Mouse (Mus musculus) cerebellum, adult 11-12 months (tissue): Measurements from ENCODE around the gene Strip1.
A peak's percentile ranks its signal among the peaks of the same experiment; 100 is the strongest.

Source experiments
- DNase-seq: peaks from one replicate; pipeline ENCODE4 v3.0.0; 2022

Gene Strip1

DNA sequence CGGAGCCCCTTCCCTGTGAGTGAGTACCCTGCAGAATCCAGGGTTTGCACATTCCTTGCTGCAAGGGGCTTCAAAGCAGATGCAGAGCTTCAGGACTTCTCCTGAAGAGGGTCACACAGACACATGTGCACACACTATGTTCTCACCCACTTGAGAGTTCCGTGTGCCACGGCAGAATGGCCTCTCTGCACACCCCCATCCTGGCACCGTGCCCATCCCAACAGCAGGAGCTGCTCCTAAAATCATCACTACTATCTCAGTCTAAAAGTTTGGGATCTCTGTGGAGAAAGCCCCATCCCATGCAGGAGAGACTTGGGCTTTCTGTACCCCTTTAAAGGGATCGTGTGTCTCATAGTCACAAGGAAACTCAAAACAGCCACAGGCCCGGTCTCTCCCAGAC, 45.0 kb downstream of the Strip1 start:
- DNase-seq: no peak

DNA sequence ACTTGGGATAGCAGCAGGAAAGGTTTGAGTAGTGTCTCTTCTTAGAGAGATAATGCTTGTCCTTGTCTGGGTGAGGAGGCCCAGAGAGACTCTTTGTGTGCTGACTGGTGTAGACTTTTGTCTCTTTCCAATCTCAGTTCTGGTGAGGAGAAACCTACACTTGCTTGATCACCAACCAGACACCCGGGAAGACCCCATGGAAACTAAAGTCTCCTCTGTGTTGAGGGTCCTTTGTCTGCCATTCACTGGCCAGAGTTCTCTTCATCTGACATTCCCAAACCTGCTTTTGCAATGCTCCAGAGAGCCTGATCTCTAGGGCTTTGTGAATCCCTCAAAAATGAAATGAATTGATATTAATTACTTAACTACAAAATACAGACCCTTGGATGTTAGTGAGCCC, 47.6 kb downstream of the Strip1 start:
- DNase-seq: no peak

- no peak for DNase-seq
Measured at GRCm38 (mm10) chr3:107582875-107583767, 48.4 kb downstream of the Strip1 start.

DNA sequence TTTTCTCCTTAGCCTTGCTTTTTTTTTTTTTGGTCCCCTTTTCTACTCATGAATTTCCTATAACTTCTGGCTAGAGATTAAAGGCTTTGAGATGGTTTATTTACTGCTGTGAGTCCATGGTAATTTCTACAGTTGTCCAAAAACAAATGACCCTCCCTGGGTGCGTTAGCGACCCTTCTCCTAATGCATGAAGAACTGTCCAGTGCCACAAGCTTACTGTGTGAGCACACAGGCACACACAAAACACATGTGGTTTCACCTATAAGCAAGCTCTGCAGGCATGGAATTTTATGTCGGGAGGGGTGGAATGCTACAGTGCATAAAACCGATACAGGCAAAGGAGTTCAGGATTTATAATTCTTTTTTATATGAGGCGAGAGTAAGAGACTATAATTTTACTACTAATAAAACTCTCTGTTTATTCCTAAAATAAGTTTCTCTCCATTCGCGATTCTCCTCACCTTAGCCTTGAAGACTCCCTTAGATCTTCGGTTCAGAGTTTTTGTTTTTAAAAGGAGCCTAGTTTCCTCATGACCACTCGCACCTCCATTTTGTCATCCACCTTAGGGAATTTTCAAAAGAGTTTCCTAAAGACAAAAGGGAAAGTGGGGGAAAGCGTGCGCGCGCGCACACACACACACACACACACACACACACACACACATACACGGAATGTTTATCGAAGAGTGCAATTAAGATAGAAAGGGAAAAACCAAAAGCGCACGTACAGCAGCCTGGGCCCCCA, 49.2 kb downstream of the Strip1 start:
- DNase-seq: no peak

DNA sequence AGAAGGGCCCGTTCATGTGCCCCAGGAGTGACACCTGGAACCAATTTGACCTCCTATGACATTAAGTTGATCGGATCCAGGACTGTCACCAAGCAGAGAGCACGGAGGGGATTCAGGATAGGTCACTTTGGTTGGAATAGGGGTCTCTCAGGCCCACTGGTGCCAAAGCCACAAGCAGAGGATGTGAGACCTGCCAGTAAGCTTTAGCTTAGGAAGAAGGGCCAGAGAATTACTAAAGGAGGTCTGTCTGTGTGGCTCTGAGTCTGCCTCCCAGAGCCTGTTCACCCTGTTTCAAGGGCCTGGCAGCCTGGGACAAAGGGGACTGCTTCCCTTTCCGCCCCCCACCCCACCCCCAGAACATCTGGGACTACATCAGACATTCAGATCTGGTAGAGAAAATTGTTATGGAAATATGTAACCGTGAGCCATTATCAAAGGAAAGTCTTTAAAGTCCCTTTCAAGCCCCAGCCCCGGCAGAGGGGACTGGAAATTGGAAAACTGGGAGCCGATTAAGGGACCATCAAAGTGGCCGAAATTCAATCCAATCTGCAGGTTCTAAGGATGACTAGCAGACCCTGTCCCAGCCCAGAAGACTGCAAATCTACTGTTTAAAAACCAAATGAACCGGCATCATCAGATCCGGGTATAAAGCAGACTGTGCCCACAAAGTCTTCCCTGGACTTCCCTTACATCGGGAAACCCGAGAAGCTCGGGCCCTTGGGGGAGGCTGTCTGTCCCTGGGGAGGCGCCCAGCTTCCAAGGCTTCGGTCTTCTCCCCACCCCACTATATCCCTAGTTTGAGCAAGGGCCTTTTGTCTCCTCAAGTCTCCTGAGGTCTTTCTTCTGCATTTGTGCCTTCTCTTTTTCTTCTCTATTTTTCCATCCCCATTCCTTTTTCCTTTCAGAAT, 50.1 kb downstream of the Strip1 start:
- DNase-seq: no peak

- peak; percentile 37 for DNase-seq
Measured at GRCm38 (mm10) chr3:107579466-107579865, 52.0 kb downstream of the Strip1 start.

DNA sequence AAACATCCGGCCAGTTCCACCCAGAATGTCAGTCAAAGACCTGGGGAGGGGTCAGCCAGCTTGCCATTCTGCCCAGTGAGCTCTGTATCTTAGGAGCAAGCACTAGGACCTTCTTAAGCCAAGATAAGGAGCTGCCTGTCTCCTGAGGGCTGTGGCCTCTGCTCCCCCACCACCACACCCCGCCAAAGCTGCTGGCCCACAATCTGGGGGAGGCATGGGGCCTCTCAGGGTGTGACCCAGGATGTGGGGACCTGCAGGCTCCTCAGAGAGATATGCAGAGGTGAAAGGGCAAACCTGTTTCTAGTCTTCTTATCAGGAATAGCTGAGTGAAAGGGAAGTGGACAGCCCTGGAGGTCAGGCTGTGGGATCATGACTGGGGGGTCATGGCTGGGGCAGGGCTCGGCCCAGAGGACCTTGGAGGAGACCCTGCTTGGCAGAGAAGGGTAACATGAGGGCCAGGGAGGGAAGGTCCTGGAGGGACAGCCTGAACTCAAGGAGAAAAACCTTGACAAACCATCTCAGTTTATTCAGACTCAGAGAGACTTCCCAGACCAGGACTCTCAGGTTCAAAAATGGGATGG, 53.6 kb downstream of the Strip1 start:
- no peak for DNase-seq

DNA sequence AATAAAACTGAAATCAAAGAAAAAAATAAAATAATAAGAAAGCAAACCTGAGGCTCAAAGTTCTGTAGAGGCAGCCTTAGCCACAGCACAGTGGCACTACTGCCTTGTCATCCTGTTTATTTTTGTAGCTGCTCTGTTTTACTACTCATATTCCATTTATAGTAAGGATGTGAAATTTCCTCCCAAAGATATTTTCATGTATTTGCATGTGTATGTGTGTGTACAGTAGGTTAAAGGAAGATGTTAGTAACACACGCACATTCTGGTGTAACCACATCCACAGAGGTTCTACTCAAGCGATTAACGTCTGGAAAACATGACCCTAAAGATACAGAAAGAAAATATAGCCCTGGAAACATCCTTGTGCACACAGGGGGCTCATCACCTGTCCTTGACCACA, 54.7 kb downstream of the Strip1 start:
- no peak for DNase-seq

DNA sequence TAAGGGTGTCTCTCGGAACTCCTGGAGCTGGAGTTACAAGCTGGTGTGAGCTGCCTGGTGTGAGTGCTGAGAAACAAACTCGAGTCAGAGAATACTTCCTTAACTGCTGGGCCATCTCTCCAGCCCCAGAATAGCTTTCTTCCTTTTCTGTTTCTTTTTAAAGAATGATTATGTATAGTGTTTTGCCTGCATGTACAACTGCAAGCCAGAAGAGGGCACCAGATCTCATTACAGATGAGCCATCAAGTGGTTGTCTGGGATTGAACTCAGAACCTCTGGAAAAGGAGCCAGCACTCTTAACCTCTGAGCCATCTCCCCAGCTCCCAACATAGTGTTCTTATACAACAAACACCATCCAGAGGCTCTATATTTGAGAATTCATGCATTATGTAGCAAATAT, 60.3 kb downstream of the Strip1 start:
- DNase-seq: no peak

DNA sequence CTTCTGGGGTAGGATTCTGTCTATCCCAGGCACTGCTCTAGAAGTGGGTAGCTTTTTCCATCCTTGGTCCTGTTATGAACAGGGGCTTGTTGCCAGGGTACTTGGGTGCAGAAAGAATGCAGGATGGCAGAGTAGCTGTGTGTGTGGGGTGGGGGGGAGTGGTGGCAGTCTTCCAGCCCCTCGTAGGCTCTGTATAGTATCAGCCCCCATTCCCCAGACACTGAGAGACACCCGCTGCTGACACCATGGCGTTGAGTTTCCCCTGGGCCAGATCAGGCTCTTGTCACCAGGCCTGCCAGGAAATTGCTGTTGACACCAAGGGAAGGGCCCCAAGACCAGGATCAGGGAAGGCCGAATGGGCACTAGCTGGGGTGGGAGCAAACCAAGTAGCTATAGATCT, 62.8 kb downstream of the Strip1 start:
- DNase-seq: no peak

DNA sequence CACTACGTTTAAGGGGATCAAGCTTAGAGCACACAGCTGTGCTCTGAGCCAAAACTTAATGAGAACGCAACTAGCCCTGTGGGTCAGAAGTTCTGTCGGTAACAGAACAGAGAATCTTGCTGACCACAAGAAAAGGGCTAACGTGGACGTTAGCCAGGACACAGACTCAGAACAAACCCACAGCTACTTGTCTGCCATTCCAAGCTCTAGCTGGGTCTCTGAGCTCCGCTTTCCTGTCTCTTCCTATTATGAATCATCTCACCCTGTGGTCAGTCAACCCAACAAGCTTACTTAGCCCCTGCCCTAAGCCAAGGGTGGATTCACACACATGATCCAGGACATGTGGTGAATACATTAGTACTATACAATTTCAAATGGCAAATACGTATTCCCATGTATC, 63.7 kb downstream of the Strip1 start:
- no peak for DNase-seq

DNA sequence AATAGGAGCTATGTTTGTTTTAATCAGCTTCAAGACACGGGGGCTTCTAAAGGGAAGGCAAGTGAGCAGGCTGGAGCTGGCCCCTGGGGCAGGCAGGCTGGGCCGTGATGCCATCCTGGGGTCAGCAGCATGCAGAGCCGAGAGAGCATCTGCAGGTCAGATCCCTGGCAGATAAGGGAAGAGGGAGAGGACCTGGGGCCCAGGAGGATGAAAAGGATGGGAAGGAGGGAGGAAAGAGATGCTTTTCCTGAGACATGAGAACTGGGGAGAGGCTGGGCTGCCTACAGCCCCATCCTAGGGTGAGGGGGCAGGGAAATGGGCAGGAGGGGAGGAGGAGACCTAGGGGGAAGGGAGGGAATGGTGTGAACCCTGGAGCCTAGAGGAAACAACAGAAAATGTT, 66.2 kb downstream of the Strip1 start:
- DNase-seq: no peak

GRCm38 (mm10) chr3:107563880-107564279, 67.6 kb downstream of the Strip1 start:
- no peak for DNase-seq

DNA sequence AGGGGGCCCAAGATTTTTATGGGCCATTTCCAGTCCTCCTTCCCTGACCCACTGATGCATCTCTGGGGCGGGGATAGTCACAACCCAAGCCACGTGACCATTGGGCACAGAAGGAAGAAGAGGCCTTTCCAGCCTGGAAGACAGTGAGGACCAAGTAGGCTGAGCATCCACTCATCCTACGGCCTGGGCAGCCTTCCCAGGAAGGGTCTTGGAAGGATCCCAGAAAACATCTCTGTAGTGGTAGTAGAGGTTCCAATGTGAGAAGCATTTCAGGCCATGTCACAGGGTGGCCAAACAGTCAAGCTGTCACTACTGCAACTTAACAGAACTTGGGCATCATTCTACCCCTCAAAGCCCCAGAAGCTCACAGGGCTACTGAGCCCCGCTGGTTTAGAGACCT, 68.9 kb downstream of the Strip1 start:
- DNase-seq: no peak
